Mouse (Mus musculus): ENCODE measurements at regions not wholly inside any gene's neighbourhood (a gene's known extent, or its start where the extent isn't known, plus 50 kb on each side); places are given as distances from the start of the nearest gene placed in this dataset.

GRCm38 (mm10) chr3:61687933-61688705, 322.4 kb upstream of the B430305J03Rik start:
- no peak for TF ChIP-seq GATA1 (IDR thresholded peaks at IDR 0.05; ENCODE audit: borderline replicate concordance, low read length)
- TF ChIP-seq FLI1 (IDR thresholded peaks at IDR 0.05; ENCODE audit: low read length), result no peak

All from megakaryocyte, embryonic 14.5 days (primary cell).